Mouse (Mus musculus): ENCODE results near the gene Nrxn2.

Gene Nrxn2

DNA sequence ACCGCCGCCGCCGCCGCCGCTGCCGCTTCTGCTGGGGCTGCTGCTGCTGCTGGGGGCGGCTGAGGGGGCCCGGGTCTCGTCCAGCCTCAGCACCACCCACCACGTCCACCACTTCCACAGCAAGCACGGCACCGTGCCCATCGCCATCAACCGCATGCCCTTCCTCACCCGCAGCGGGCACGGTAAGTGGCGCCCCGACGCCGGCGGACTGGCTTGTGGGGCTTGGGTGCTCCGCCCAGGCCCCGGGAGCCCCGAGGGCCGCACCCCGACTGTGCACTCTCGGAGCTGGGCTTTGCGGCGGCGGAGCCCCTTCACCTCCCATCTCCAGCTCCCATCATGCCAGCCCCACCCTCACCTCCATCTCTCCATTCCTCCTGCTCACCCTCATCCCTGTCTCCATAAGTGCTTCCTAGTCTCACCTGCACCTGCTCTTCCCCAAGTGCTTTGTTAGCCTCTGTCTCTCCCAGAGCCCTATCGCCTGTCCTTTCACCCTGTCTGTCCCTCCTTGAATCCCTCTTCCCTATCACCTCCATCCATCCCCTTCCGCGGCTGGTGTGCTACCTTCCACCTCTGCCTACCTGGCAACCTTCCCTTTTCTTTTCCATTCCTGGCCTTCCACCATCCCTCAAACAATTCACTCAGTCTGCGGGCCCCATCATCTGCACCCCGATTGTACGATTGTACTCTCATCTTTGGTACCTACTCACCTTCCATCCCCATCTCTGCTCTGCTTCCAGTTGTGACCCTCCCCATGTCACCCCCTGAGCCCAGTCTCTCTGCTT is 80.0 kb downstream of the Nrxn2 start:
- peaks cover 48% of the 10 kb centered on the region for H3K4me1 ChIP-seq (replicated peaks; ENCODE audit: low read depth, low read length)
- peak overlapping the region; percentile 81 for H3K4me3 ChIP-seq (replicated peaks; ENCODE audit: low read length)
- H3K9me3 ChIP-seq (ENCODE audit: low read length), result 0 out of 2 replicates have a peak, but pooled peaks cover 5% of the 10 kb centered on the region
- no peaks in the 10 kb centered on the region for H3K36me3 ChIP-seq (ENCODE audit: insufficient read depth, low read length)
- peaks cover 92% of the 10 kb centered on the region for H3K27me3 ChIP-seq (ENCODE audit: insufficient read depth, low read length)
- TF ChIP-seq NANOG (IDR thresholded peaks at IDR 0.05; ENCODE audit: borderline replicate concordance, low read length) (no peak), POU5F1 (IDR thresholded peaks at IDR 0.05; ENCODE audit: borderline replicate concordance, low read length) (no peak)

DNA sequence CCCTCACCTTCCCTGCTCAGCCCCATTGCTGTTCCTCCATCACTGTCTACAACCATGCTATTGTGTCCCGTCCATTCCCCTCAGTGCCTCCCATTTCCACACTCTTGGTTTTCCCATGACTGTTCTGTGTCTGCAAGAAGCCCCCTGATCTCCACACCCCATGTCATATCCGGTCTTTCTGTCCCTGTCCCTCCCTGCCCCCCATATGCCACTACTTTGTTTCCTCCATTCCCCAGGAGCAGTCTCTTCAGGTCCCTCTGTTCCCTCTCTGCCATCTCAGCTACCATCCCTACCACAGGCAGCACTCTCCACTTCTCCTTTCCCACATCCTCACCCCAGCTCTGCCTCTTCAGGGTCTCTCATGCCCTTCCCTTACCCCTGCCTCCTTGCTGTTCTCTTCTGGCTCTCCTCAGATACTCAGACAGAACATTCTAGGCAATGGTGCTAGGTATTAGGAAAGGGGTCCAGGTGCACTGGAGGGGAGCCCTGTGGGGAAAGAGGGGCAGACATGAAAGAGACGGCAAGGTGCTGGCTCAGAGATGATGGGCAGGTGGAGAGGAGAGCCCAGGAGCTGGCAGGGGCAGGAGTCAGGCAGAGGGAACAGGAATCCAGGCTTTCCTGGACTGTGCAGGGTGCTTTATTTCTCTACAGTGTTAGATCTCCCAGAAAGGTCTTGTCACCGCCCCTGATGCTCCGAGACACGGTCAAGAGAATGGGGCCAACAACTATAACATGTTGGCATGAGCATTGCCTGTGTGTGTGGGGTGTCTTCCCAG is 81.5 kb downstream of the Nrxn2 start:
- TF ChIP-seq CTCF (conservative IDR thresholded peaks at IDR 0.05; ENCODE audit: low read length) (no peak), POU5F1 (IDR thresholded peaks at IDR 0.05; ENCODE audit: borderline replicate concordance, low read length) (no peak), NANOG (IDR thresholded peaks at IDR 0.05; ENCODE audit: borderline replicate concordance, low read length) (no peak)
- Histone ChIP-seq H3K9me3 (ENCODE audit: low read length) (0 out of 2 replicates have a peak, but pooled peaks cover 5% of the 10 kb centered on the region), H3K36me3 (ENCODE audit: insufficient read depth, low read length) (no peaks in the 10 kb centered on the region), H3K27me3 (ENCODE audit: insufficient read depth, low read length) (peaks cover 95% of the 10 kb centered on the region), H3K4me1 (replicated peaks; ENCODE audit: low read depth, low read length) (peaks cover 54% of the 10 kb centered on the region), H3K4me3 (replicated peaks; ENCODE audit: low read length) (no peak overlapping the region)

DNA sequence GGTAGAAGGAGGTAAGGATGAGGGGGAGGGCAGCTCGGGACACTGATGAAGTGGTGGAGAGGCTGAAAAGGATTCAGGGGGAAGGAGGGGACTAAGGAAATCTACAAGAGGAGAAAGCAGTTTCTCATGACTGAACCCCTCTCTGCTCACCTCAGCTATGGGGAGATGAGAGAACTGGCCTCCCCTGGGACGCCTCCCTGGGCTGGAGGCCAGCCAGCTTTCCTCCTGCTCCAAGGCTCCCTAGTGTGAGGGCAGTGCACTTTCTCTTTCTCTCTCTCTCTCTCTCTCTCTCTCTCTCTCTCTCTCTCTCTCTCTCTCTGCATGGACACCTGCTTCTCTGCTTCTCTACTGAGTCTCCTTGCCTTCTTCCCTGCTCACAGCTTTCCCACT is 82.1 kb downstream of the Nrxn2 start:
- Histone ChIP-seq H3K9me3 (ENCODE audit: low read length) (0 out of 2 replicates have a peak, but pooled peaks cover 5% of the 10 kb centered on the region), H3K4me3 (replicated peaks; ENCODE audit: low read length) (no peak overlapping the region), H3K36me3 (ENCODE audit: insufficient read depth, low read length) (no peaks in the 10 kb centered on the region), H3K4me1 (replicated peaks; ENCODE audit: low read depth, low read length) (peaks cover 54% of the 10 kb centered on the region), H3K27me3 (ENCODE audit: insufficient read depth, low read length) (peaks cover 95% of the 10 kb centered on the region)
- TF ChIP-seq CTCF (conservative IDR thresholded peaks at IDR 0.05; ENCODE audit: low read length), result no peak
- TF ChIP-seq NANOG (IDR thresholded peaks at IDR 0.05; ENCODE audit: borderline replicate concordance, low read length), result no peak
- no peak for TF ChIP-seq POU5F1 (IDR thresholded peaks at IDR 0.05; ENCODE audit: borderline replicate concordance, low read length)

DNA sequence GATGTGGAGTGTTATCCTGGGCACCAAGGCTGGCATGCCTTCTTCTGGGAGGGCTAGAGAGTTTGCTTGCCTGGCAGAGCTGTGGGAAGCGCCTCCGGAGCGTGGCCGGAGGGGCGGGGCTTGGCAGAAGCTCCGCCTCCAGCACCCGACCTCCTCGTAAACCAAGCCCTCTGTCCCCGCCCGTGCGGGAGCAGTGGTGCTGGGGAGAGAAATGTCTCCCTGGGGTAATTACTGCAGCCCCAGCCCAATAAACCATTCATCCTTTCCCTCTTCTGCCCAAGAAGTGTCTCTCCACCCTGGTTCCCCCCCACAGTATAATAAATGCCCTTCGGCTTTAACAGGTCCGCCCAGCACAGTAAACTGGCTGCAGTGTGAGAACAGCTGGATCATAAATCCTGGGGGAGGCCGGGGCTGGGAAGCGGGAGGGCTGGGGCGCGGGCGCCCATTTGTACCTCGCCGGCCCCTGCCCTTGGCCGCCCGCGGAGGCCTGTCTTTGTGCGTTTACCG is 83.6 kb downstream of the Nrxn2 start:
- H3K36me3 ChIP-seq (ENCODE audit: insufficient read depth, low read length), result no peaks in the 10 kb centered on the region
- peaks cover 94% of the 10 kb centered on the region for H3K27me3 ChIP-seq (ENCODE audit: insufficient read depth, low read length)
- H3K9me3 ChIP-seq (ENCODE audit: low read length), result 0 out of 2 replicates have a peak, but pooled peaks cover 5% of the 10 kb centered on the region
- H3K4me3 ChIP-seq (replicated peaks; ENCODE audit: low read length), result peak overlapping the region; percentile 81
- peaks cover 55% of the 10 kb centered on the region for H3K4me1 ChIP-seq (replicated peaks; ENCODE audit: low read depth, low read length)
- TF ChIP-seq POU5F1 (IDR thresholded peaks at IDR 0.05; ENCODE audit: borderline replicate concordance, low read length) (no peak), CTCF (conservative IDR thresholded peaks at IDR 0.05; ENCODE audit: low read length) (no peak), NANOG (IDR thresholded peaks at IDR 0.05; ENCODE audit: borderline replicate concordance, low read length) (no peak)

DNA sequence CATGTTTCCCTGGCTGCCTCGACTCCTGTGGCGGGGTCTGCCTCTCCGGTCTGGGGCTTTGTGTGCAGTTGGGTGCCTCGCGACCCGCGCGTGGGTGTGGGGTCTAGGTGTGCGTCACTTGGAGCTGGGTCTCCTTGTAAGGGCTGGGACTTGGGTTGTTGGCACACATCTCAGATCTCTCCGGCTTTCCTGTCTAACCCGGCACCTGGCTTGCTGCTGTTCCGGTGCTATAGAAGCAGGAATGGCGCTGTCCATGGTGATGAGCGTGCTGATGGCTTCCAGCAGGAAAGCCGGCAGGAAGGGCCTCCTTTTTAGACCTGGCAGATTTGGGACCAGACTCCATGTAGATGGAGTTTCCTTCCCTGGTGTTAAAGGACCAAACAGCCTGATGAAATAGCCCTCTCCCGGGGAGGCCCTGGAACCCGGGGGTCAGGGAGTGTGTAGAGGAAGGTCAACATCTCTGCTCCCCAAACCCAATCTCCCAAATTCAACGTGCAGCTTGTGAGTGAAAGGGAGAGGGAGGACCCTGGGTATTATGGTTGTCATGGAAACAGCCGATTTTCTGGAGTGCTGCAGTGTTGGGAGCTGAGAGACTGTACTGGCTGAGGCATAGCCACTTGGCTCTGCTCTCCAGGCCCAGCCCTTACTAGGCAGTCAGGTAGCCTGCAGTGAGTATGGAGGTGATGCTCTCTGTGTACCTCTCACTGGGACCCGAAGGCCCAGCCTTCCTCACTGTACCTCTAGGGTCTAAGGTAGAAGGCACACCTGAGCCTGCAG is 84.2 kb downstream of the Nrxn2 start:
- Histone ChIP-seq H3K4me3 (replicated peaks; ENCODE audit: low read length) (peak overlapping the region; percentile 81), H3K9me3 (ENCODE audit: low read length) (0 out of 2 replicates have a peak, but pooled peaks cover 5% of the 10 kb centered on the region), H3K36me3 (ENCODE audit: insufficient read depth, low read length) (no peaks in the 10 kb centered on the region), H3K4me1 (replicated peaks; ENCODE audit: low read depth, low read length) (peaks cover 61% of the 10 kb centered on the region), H3K27me3 (ENCODE audit: insufficient read depth, low read length) (peaks cover 97% of the 10 kb centered on the region)
- no peak for TF ChIP-seq NANOG (IDR thresholded peaks at IDR 0.05; ENCODE audit: borderline replicate concordance, low read length)
- TF ChIP-seq CTCF (conservative IDR thresholded peaks at IDR 0.05; ENCODE audit: low read length), result no peak

DNA sequence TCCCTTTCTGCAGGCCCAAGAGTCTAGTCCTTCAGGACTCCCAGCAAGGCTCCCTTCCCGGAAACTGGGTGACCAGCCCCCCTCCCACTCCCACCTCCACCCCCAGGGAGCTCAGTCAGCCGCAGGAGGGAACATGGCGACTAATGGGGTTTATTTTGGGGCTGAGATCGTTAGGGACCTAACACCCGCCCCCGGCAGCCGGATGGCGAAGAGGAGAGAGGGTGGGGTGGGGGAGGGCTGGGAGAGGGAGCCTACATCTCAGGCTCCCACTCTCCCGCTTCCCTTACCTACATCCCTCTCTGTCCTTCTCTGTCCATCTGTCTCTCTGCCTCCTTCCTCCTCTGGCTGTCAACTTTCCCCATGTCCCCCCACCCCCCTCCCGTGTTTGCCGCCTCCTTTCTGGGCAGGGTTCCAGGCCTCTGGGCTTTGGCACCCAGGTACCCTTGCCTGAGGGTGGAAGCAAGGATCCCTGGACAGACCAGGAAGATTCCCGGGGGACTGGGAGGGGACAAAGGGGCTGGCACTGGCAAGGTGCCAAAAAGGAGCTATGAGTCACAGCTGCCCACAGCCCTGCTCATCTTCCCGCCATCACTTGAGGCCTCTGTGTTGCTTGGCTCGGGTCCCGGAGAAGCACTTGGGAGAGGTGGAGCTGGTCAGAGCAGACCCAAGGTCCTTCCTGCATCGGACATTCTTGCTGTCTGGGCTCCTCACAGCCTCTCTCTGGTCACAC is 85.6 kb downstream of the Nrxn2 start:
- Histone ChIP-seq H3K4me1 (replicated peaks; ENCODE audit: low read depth, low read length) (peaks cover 65% of the 10 kb centered on the region), H3K36me3 (ENCODE audit: insufficient read depth, low read length) (no peaks in the 10 kb centered on the region), H3K9me3 (ENCODE audit: low read length) (0 out of 2 replicates have a peak, but pooled peaks cover 5% of the 10 kb centered on the region), H3K4me3 (replicated peaks; ENCODE audit: low read length) (no peak overlapping the region), H3K27me3 (ENCODE audit: insufficient read depth, low read length) (peaks cover 93% of the 10 kb centered on the region)
- TF ChIP-seq NANOG (IDR thresholded peaks at IDR 0.05; ENCODE audit: borderline replicate concordance, low read length) (no peak), CTCF (conservative IDR thresholded peaks at IDR 0.05; ENCODE audit: low read length) (no peak), POU5F1 (IDR thresholded peaks at IDR 0.05; ENCODE audit: borderline replicate concordance, low read length) (no peak)

DNA sequence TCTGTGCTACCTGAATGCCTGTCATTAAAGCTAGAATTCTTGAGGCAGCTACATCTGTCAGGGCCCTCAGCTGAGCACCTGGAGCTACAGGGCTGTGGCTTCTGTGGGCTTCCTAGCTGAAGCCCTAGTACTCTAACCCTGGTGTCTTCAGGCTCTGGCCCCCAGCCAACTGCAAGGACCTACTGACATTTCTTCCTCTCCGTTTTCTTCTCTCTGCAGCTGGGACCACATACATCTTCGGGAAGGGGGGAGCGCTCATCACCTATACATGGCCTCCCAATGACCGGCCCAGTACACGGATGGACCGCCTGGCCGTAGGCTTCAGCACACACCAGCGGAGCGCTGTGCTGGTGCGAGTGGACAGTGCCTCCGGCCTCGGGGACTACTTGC is 86.1 kb downstream of the Nrxn2 start:
- no peak for TF ChIP-seq CTCF (conservative IDR thresholded peaks at IDR 0.05; ENCODE audit: low read length)
- H3K4me3 ChIP-seq (replicated peaks; ENCODE audit: low read length), result no peak overlapping the region

More for the DNA sequence above, 86.1 kb downstream of the Nrxn2 start:
- H3K9me3 ChIP-seq (ENCODE audit: low read length), result 0 out of 2 replicates have a peak, but pooled peaks cover 5% of the 10 kb centered on the region
- peaks cover 3% of the 10 kb centered on the region; the same call in 1 of the 2 replicates for H3K36me3 ChIP-seq (ENCODE audit: insufficient read depth, low read length)
- peaks cover 68% of the 10 kb centered on the region for H3K4me1 ChIP-seq (replicated peaks; ENCODE audit: low read depth, low read length)
- H3K27me3 ChIP-seq (ENCODE audit: insufficient read depth, low read length), result peaks cover 90% of the 10 kb centered on the region

Measured in E14TG2a.4 (cell line).